Mouse (Mus musculus): ENCODE measurements around the gene Plppr3.

Gene Plppr3

GRCm38 (mm10) chr10:79865801-79866295, 8.6 kb downstream of the Plppr3 start:
- no peak for DNase-seq (ENCODE audit: low spot score)

GRCm38 (mm10) chr10:79865189-79865601, 9.2 kb downstream of the Plppr3 start:
- no peak for DNase-seq (ENCODE audit: low spot score)

GRCm38 (mm10) chr10:79864351-79865188, 9.9 kb downstream of the Plppr3 start:
- DNase-seq (ENCODE audit: low spot score), result peak; percentile 37

GRCm38 (mm10) chr10:79862925-79863324, 11.5 kb downstream of the Plppr3 start:
- DNase-seq (ENCODE audit: low spot score), result no peak

GRCm38 (mm10) chr10:79862049-79862788, 12.2 kb downstream of the Plppr3 start:
- DNase-seq (ENCODE audit: low spot score), result no peak

GRCm38 (mm10) chr10:79861230-79862048, 13.0 kb downstream of the Plppr3 start:
- no peak for DNase-seq (ENCODE audit: low spot score)

GRCm38 (mm10) chr10:79860079-79860911, 14.1 kb downstream of the Plppr3 start:
- no peak for DNase-seq (ENCODE audit: low spot score)

GRCm38 (mm10) chr10:79859116-79859515, 15.3 kb downstream of the Plppr3 start:
- DNase-seq (ENCODE audit: low spot score), result no peak

- no peak for DNase-seq (ENCODE audit: low spot score)
Observed at GRCm38 (mm10) chr10:79858416-79859074, 15.9 kb downstream of the Plppr3 start.

GRCm38 (mm10) chr10:79857894-79858293, 16.5 kb downstream of the Plppr3 start:
- no peak for DNase-seq (ENCODE audit: low spot score)

- no peak for DNase-seq (ENCODE audit: low spot score)
Observed at GRCm38 (mm10) chr10:79857452-79857811, 17.0 kb downstream of the Plppr3 start.

- no peak for DNase-seq (ENCODE audit: low spot score)
Observed at GRCm38 (mm10) chr10:79856704-79857451, 17.6 kb downstream of the Plppr3 start.

- no peak for DNase-seq (ENCODE audit: low spot score)
Observed at GRCm38 (mm10) chr10:79856280-79856679, 18.2 kb downstream of the Plppr3 start.

GRCm38 (mm10) chr10:79855558-79856184, 18.8 kb downstream of the Plppr3 start:
- no peak for DNase-seq (ENCODE audit: low spot score)

- peak; percentile 86 for DNase-seq (ENCODE audit: low spot score)
Observed at GRCm38 (mm10) chr10:79854801-79855541, 19.5 kb downstream of the Plppr3 start.

- peak; percentile 100 for DNase-seq (ENCODE audit: low spot score)
Observed at GRCm38 (mm10) chr10:79853860-79854795, 20.3 kb downstream of the Plppr3 start, which contains the start of gene Ptbp1. TSS of gene Ptbp1 (plus strand) at chr10:79854427.

GRCm38 (mm10) chr10:79853392-79853791, 21.0 kb downstream of the Plppr3 start:
- DNase-seq (ENCODE audit: low spot score), result peak; percentile 80

GRCm38 (mm10) chr10:79852827-79853226, 21.6 kb downstream of the Plppr3 start:
- peak; percentile 46 for DNase-seq (ENCODE audit: low spot score)

Measured in embryo, embryonic 10.5 days (tissue).